ENCODE assay signal across 25 mouse cellular contexts in genomic region chr2:92483505-92483904, GRCm38 (mm10). TPM values are rescaled to one million over a fixed set of nuclear protein-coding genes. Genes with fewer than 3 reads are reported as not detected.
DNase-seq lines count a peak whose midpoint lies in the region; ATAC-seq lines count a peak whose summit lies in the region.
"Had no signal": no experiment of that assay in that cellular context is flagged by ENCODE, and none has a peak within 500 bp of the region (broad histone marks: within the 10 kb centered on the region; RNA-seq: fewer than 3 reads in every experiment).

No protein-coding gene starts in this region.

- peak overlapping the region; percentile 48; the same call in 1 of the 2 replicates for H3K4me2 ChIP-seq in liver, embryonic 15.5 days
- H3K4me2 ChIP-seq: forebrain, embryonic 15.5 days; heart, embryonic 11.5 days; intestine, embryonic 15.5 days; midbrain, embryonic 12.5 days had no signal

- H3K4me1 ChIP-seq in liver, embryonic 15.5 days (replicated peaks) = peaks cover 14% of the 10 kb centered on the region
- H3K4me1 ChIP-seq in brown adipose tissue, adult 24 weeks (ENCODE audit: control insufficient read depth, insufficient read depth, insufficient read length, low read length) = peaks cover 10% of the 10 kb centered on the region
- peaks cover 34% of the 10 kb centered on the region for H3K4me1 ChIP-seq in forebrain, embryonic 10.5 days
- H3K4me1 ChIP-seq: stomach, embryonic 15.5 days had no signal

- H3K36me3 ChIP-seq in liver, embryonic 15.5 days (replicated peaks) = no peaks in the 10 kb centered on the region
- no peaks in the 10 kb centered on the region for H3K36me3 ChIP-seq in forebrain, embryonic 10.5 days (replicated peaks)
- H3K36me3 ChIP-seq: forebrain, embryonic 15.5 days; G1E; hindbrain, embryonic 10.5 days; intestine, embryonic 15.5 days; limb, embryonic 12.5 days; midbrain, embryonic 12.5 days; stomach, embryonic 15.5 days had no signal

- H3K9me3 ChIP-seq in liver, embryonic 15.5 days (replicated peaks) = no peaks in the 10 kb centered on the region
- H3K9me3 ChIP-seq in forebrain, embryonic 10.5 days = no peaks in the 10 kb centered on the region
- H3K9me3 ChIP-seq: forebrain, embryonic 15.5 days; G1E; hindbrain, embryonic 10.5 days; intestine, embryonic 15.5 days; limb, embryonic 12.5 days; midbrain, embryonic 12.5 days; stomach, embryonic 15.5 days had no signal

- no peak overlapping the region for H3K9ac ChIP-seq in liver, embryonic 15.5 days
- H3K9ac ChIP-seq: forebrain, embryonic 15.5 days; intestine, embryonic 15.5 days; limb, embryonic 12.5 days; midbrain, embryonic 12.5 days; stomach, embryonic 15.5 days had no signal

- no peak overlapping the region for H3K4me3 ChIP-seq in liver, embryonic 15.5 days (replicated peaks)
- H3K4me3 ChIP-seq in brown adipose tissue, adult 24 weeks (ENCODE audit: insufficient read depth, low read depth, low read length) = 0 out of 2 replicates have a peak overlapping the region, but pooled peaks have one; percentile 51
- H3K4me3 ChIP-seq in forebrain, embryonic 10.5 days = no peak overlapping the region
- H3K4me3 ChIP-seq: forebrain, embryonic 15.5 days; hindbrain, embryonic 10.5 days; intestine, embryonic 15.5 days; limb, embryonic 12.5 days; midbrain, embryonic 12.5 days; stomach, embryonic 15.5 days had no signal

- 27% methylated on average over 5 of the region's 5 CpGs for WGBS in liver, embryonic 15.5 days (ENCODE audit: insufficient replicate concordance)
- 57% methylated on average over 5 of the region's 5 CpGs for WGBS in forebrain, embryonic 10.5 days

- DNase-seq in liver (no peak), A20 (ENCODE audit: low read depth, low spot score) (peak; percentile 42)
- no peak for DNase-seq in forebrain, embryonic 10.5 days (ENCODE audit: extremely low spot score, low spot score)
- no peak for DNase-seq in left cerebral cortex, postnatal 36 days (ENCODE audit: low spot score in 2 of 2)
- DNase-seq: cerebellum, adult 8-10 months; cerebellum, postnatal 36 days; kidney, adult 9 months; kidney, postnatal 14 days; lung, postnatal 10 days; retina, postnatal 1 day; right cerebral cortex, postnatal 25 days; thymus, adult 18-20 months had no signal

- 0 out of 2 replicates have a peak, but pooled peaks have one; percentile 25 for ATAC-seq in liver, embryonic 15.5 days (ENCODE audit: insufficient read depth)
- ATAC-seq in megakaryocyte progenitor cell, adult 5-6 weeks (replicated peaks; ENCODE audit: poor library complexity) = peak; percentile 24
- ATAC-seq: forebrain, embryonic 15.5 days; hindbrain, embryonic 16.5 days; intestine, embryonic 15.5 days; Patski had no signal

- H3K27ac ChIP-seq in liver, embryonic 15.5 days (replicated peaks) = peak overlapping the region; percentile 33; the same call in 1 of the 2 replicates
- H3K27ac ChIP-seq in brown adipose tissue, adult 24 weeks (replicated peaks; ENCODE audit: low read depth, low read length) = peak overlapping the region; percentile 29; the same call in 1 of the 2 replicates
- no peak overlapping the region for H3K27ac ChIP-seq in forebrain, embryonic 10.5 days
- H3K27ac ChIP-seq: forebrain, embryonic 15.5 days; hindbrain, embryonic 10.5 days; intestine, embryonic 15.5 days; limb, embryonic 12.5 days; midbrain, embryonic 12.5 days; stomach, embryonic 15.5 days had no signal

- peaks cover 40% of the 10 kb centered on the region for H3K27me3 ChIP-seq in liver, embryonic 15.5 days
- H3K27me3 ChIP-seq in forebrain, embryonic 10.5 days (ENCODE audit: poor library complexity, severe bottlenecking) = peaks cover 46% of the 10 kb centered on the region

- intact Hi-C loops in left cerebral cortex, postnatal 36 days (cut with DNase I) = no loop called here

RNA-seq across cellular contexts. Expression of gene Slc35c1, which starts 23.2 kb away (rescaled TPM):
- polyA plus RNA-seq in liver, embryonic 15.5 days (2015; fragmentation: Nextera tagmentation; extraction: Ambion mirVana) = 11.0 and 11.6 TPM in 2 replicates
- 2.9 and 5.5 TPM in 2 replicates for polyA plus RNA-seq in brown adipose tissue, adult 24 weeks (2012; ENCODE audit: insufficient read depth, insufficient read length, missing spikeins)
- total RNA-seq in megakaryocyte progenitor cell, adult 5-6 weeks (2015) = 62.3 and 76.4 TPM in 2 replicates
- total RNA-seq in megakaryocyte progenitor cell, adult 5-6 weeks (2017) = 16.5 and 19.3 TPM in 2 replicates
- polyA plus RNA-seq in forebrain, embryonic 10.5 days (2016; fragmentation: Nextera tagmentation; extraction: Ambion mirVana) = 14.2 and 14.4 TPM in 2 replicates
- total RNA-seq in left cerebral cortex, postnatal 36 days (2021) = 10 to 100 TPM; 17.0 to 18.4 TPM

RNA-seq across cellular contexts. Expression of gene Cry2, which starts 49.7 kb away (rescaled TPM):
- 11.2 and 14.6 TPM in 2 replicates for polyA plus RNA-seq in liver, embryonic 15.5 days (2015; fragmentation: Nextera tagmentation; extraction: Ambion mirVana)
- polyA plus RNA-seq in brown adipose tissue, adult 24 weeks (2012; ENCODE audit: insufficient read depth, insufficient read length, missing spikeins) = 11.7 and 14.6 TPM in 2 replicates
- total RNA-seq in megakaryocyte progenitor cell, adult 5-6 weeks (2015) = 9.0 and 10.1 TPM in 2 replicates
- total RNA-seq in megakaryocyte progenitor cell, adult 5-6 weeks (2017) = 7.4 and 10.9 TPM in 2 replicates
- 25.5 and 27.3 TPM in 2 replicates for polyA plus RNA-seq in forebrain, embryonic 10.5 days (2016; fragmentation: Nextera tagmentation; extraction: Ambion mirVana)
- total RNA-seq in left cerebral cortex, postnatal 36 days (2021) = 100 to 1,000 TPM; 109 to 122 TPM
